Mouse (Mus musculus): Measurements from ENCODE around the gene Chkb. TPM values are rescaled to one million over a fixed set of nuclear protein-coding genes. Genes with fewer than 3 reads are reported as not detected.

The Chkb gene
- polyA plus RNA-seq, 1 experiment from 2014 or later = 45.1 TPM

DNA sequence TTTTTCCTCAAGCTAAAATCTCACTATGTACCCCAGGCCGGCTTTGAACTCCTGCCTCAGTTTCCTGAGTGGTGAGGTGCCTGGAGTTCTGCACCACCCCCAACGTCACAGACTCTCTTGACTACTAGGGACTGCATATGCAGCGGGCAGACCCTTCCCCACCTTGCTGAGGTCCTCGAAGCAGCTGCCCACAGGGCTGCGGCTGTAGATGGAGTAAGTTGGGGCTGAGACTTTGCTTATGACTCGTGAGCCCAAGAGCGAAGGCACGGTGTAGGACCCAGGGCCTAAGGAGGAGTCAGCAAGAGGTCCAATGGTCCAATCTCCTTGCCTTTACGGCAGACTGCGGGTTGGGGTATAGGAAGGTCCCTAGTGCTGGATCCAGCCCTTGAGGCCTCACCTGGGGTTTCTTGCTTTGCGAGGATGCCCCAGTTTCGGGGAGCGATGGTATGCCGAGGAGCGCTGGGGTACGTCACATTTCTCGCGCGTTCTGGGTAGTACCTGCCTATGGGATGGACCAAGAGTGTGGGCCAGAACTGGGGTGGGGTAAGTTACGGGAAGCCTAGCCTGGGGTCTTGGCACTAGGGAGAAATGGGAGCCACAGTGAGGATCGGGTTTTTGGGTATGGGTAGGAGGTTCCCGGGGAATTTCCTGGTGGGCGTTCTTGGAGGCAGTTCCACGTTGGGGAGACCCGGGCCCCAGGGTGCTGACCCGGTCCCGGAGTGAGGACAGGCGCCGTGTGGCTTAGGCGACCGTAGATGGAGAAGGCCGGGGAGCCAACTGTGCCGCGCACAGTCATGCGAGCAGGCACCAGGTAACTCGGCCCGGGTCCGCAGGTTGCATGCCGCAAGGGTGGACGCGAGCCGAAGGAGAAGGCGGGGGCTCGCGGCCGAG, 51.5 kb downstream of the Chkb start:
- 10% methylated on average over 46 of the region's 46 CpGs for WGBS
- DNase-seq (ENCODE audit: extremely low spot score, low spot score) = no peak
- H3K27me3 ChIP-seq (ENCODE audit: poor library complexity, severe bottlenecking) = peaks cover 77% of the 10 kb centered on the region
- H3K4me3 ChIP-seq = peak overlapping the region; percentile 53
- no peaks in the 10 kb centered on the region for H3K36me3 ChIP-seq (replicated peaks)
- no peaks in the 10 kb centered on the region for H3K9me3 ChIP-seq
- peaks cover 47% of the 10 kb centered on the region for H3K4me1 ChIP-seq
- peak overlapping the region; percentile 65; the same call in 1 of the 2 replicates for H3K27ac ChIP-seq

DNA sequence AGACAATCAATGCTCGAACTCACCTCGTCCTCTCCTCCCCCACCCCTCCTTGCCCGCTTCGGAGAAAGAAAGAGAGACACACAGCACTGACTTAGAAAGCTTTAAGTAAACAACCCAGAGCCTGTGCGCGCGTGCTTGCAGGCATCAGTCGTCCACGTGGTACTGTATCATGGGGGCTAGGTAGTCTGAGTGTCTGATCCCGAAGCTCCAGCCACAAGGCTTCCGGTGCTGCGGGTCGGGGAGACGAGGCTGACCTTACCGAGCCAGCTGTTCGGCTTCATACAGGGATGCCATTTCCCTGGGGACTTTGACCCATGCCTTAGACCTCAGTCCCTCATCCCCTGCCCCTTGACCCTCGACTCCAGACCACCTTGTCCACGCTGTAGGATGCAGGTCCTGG, 52.3 kb downstream of the Chkb start:
- Histone ChIP-seq H3K27ac (no peak overlapping the region), H3K4me1 (peaks cover 55% of the 10 kb centered on the region), H3K4me3 (peak overlapping the region; percentile 18; the same call in 1 of the 2 replicates), H3K9me3 (no peaks in the 10 kb centered on the region), H3K27me3 (ENCODE audit: poor library complexity, severe bottlenecking) (peaks cover 77% of the 10 kb centered on the region), H3K36me3 (replicated peaks) (peaks cover 8% of the 10 kb centered on the region)
- no peak for DNase-seq (ENCODE audit: extremely low spot score, low spot score)
- WGBS = 4% methylated on average over 18 of the region's 18 CpGs

DNA sequence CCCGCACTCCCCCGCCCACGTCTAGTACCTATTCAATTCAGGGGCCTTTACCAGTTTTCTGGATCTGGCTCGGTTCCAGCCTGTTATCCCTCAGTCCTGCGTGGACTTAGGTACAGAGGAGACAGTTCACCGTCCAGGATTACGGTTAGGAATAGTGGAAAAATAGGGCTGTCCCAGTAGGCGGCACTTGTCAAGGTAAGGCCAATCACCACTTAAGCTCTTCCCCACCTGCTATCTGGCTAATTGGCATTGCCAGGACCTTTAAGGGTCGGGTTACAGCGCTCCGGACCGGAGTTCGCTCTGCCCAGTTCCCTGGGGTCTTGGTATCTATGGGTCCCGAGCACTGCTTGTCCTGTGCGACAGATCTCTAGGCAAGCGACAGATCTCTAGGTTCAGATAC, 52.8 kb downstream of the Chkb start, which contains the start of gene Tymp:
Tymp (minus strand) TSS at position 83 of the 400 bp plus-strand sequence.
- Histone ChIP-seq H3K36me3 (replicated peaks) (peaks cover 12% of the 10 kb centered on the region), H3K4me3 (peak within 1 kb of the TSS; percentile 18; the same call in 1 of the 2 replicates), H3K27me3 (ENCODE audit: poor library complexity, severe bottlenecking) (peaks cover 74% of the 10 kb centered on the region), H3K9me3 (no peaks in the 10 kb centered on the region), H3K4me1 (peaks cover 59% of the 10 kb centered on the region), H3K27ac (no peak within 1 kb of the TSS)
- 13% methylated on average over 16 of the region's 16 CpGs for WGBS
- no peak for DNase-seq (ENCODE audit: extremely low spot score, low spot score)

Other genes with a start within 250 kb of the Chkb start
- gene Plxnb2, start 249.1 kb downstream of the Chkb start, polyA plus RNA-seq (2016; fragmentation: Nextera tagmentation; extraction: Ambion mirVana) = 144 and 155 TPM in 2 replicates
- gene Dennd6b, start 233.4 kb downstream of the Chkb start, polyA plus RNA-seq (2016; fragmentation: Nextera tagmentation; extraction: Ambion mirVana) = 26.4 and 27.7 TPM in 2 replicates
- gene Ppp6r2, start 218.4 kb downstream of the Chkb start, polyA plus RNA-seq (2016; fragmentation: Nextera tagmentation; extraction: Ambion mirVana) = 24.2 and 28.8 TPM in 2 replicates
- gene Sbf1, start 114.6 kb downstream of the Chkb start, polyA plus RNA-seq (2016; fragmentation: Nextera tagmentation; extraction: Ambion mirVana) = 80.7 and 84.9 TPM in 2 replicates
- gene Adm2, start 107.2 kb downstream of the Chkb start, polyA plus RNA-seq (2016; fragmentation: Nextera tagmentation; extraction: Ambion mirVana) = 0.17 and 0.23 TPM in 2 replicates
- not detected in 2 replicates for gene Miox, start 95.5 kb downstream of the Chkb start, polyA plus RNA-seq (2016; fragmentation: Nextera tagmentation; extraction: Ambion mirVana)
- gene Lmf2, start 74.2 kb downstream of the Chkb start, polyA plus RNA-seq (2016; fragmentation: Nextera tagmentation; extraction: Ambion mirVana) = 48.6 and 50.0 TPM in 2 replicates
- 202 and 208 TPM in 2 replicates for gene Ncaph2, start 74.2 kb downstream of the Chkb start, polyA plus RNA-seq (2016; fragmentation: Nextera tagmentation; extraction: Ambion mirVana)
- 6.6 and 7.2 TPM in 2 replicates for gene Sco2, start 56.1 kb downstream of the Chkb start, polyA plus RNA-seq (2016; fragmentation: Nextera tagmentation; extraction: Ambion mirVana)
- gene Tymp, start 52.9 kb downstream of the Chkb start, polyA plus RNA-seq (2016; fragmentation: Nextera tagmentation; extraction: Ambion mirVana) = 1.2 and 1.4 TPM in 2 replicates
- gene Odf3b, start 50.6 kb downstream of the Chkb start, polyA plus RNA-seq (2016; fragmentation: Nextera tagmentation; extraction: Ambion mirVana) = 0.38 and 0.46 TPM in 2 replicates
- gene Klhdc7b, start 45.0 kb downstream of the Chkb start, polyA plus RNA-seq (2016; fragmentation: Nextera tagmentation; extraction: Ambion mirVana) = 0.04 TPM in 1 of 2 replicates, not detected in the other
- not detected in 2 replicates for gene Syce3, start 19.4 kb downstream of the Chkb start, polyA plus RNA-seq (2016; fragmentation: Nextera tagmentation; extraction: Ambion mirVana)
- gene Cpt1b, start 4.0 kb downstream of the Chkb start, polyA plus RNA-seq (2016; fragmentation: Nextera tagmentation; extraction: Ambion mirVana) = 0.67 and 0.80 TPM in 2 replicates
- gene C730034F03Rik, start 319 bp downstream of the Chkb start, polyA plus RNA-seq (2016; fragmentation: Nextera tagmentation; extraction: Ambion mirVana) = 3.9 and 4.3 TPM in 2 replicates
- gene Gm44502, start 212 bp downstream of the Chkb start, polyA plus RNA-seq (2016; fragmentation: Nextera tagmentation; extraction: Ambion mirVana) = not detected in 2 replicates
- gene Mapk8ip2, start 24.0 kb upstream of the Chkb start, polyA plus RNA-seq (2016; fragmentation: Nextera tagmentation; extraction: Ambion mirVana) = 21.2 and 22.4 TPM in 2 replicates
- gene Arsa, start 47.5 kb upstream of the Chkb start, polyA plus RNA-seq (2016; fragmentation: Nextera tagmentation; extraction: Ambion mirVana) = 10.7 and 11.4 TPM in 2 replicates
- gene Shank3, start 69.7 kb upstream of the Chkb start, polyA plus RNA-seq (2016; fragmentation: Nextera tagmentation; extraction: Ambion mirVana) = 2.2 and 3.0 TPM in 2 replicates
- gene Acr, start 138.4 kb upstream of the Chkb start, polyA plus RNA-seq (2016; fragmentation: Nextera tagmentation; extraction: Ambion mirVana) = 0.27 TPM in 1 of 2 replicates, not detected in the other
- gene Rabl2, start 162.0 kb upstream of the Chkb start, polyA plus RNA-seq (2016; fragmentation: Nextera tagmentation; extraction: Ambion mirVana) = 73.0 and 78.6 TPM in 2 replicates